Mouse (Mus musculus): Measurements from ENCODE around the gene Vmn1r202.

DNA sequence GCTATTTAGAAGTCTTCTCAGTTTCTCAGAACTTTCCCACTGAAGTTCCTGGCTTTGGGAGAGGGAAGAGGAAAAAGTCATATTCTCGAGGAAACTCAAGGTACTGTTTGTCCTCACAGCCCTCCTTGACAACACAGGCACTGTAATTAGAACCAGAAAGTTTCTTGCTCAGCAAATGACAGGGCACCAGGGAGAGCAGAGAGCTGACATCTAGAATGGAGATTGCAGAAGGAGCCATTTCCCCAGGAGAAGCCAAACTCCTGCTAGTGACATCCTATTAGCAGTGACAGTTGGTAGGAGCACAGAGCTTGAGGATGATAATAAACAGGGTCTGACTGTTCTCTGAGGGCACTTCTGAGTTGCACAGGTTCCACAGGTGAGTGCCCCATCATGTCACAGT is 33.6 kb downstream of the Vmn1r202 start, which contains the start of gene Vmn1r201:
- TF ChIP-seq POLR2A (IDR thresholded peaks at IDR 0.05; ENCODE audit: low read depth, low read length) (no peak), CTCF (conservative IDR thresholded peaks at IDR 0.05; ENCODE audit: insufficient read depth, insufficient read length, low read depth, low read length) (no peak)

Measured in kidney, adult 2 months (tissue).